Mouse (Mus musculus) MEL (cell line): ENCODE data around the gene Tnnt2. TPM values are rescaled to one million over a fixed set of nuclear protein-coding genes. Genes with fewer than 3 reads are reported as not detected.
A peak's percentile ranks its signal among the peaks of the same experiment; 100 is the strongest.

Source experiments
- DNase-seq: peaks from one replicate; pipeline ENCODE4 v3.0.0; 2011; ENCODE audit warnings: low read depth, low spot score
- H3K27ac ChIP-seq: 2 replicates; pipeline ENCODE4 v1.5.1; 2012; ENCODE audit warnings: low read depth, mild to moderate bottlenecking, control low read depth, low read length, moderate library complexity; ENCODE audit not compliant: control insufficient read depth
- H3K27me3 ChIP-seq, 2 experiments: fragments of 150-350 bp in 1 of 2; sonication (generic) in 1 of 2; 2 replicates each; pipeline ENCODE4 v1.6.1; 2012; ENCODE audit warnings: low read length in 2 of 2, mild to moderate bottlenecking in 2 of 2, improper control_type of control experiment in 1 of 2, moderate library complexity in 1 of 2; ENCODE audit not compliant: insufficient read depth in 2 of 2, control insufficient read depth in 1 of 2
- H3K36me3 ChIP-seq, 2 experiments: 2 replicates each; pipeline ENCODE4 v1.6.1; 2012 to 2014; ENCODE audit warnings: low read length in 2 of 2, improper control_type of control experiment in 1 of 2, inconsistent platforms in 1 of 2, mild to moderate bottlenecking in 1 of 2; ENCODE audit not compliant: insufficient read depth in 2 of 2, control insufficient read depth in 1 of 2
- H3K4me1 ChIP-seq, 2 experiments: fragments of 150-350 bp in 1 of 2; sonication (generic) in 1 of 2; 2 replicates each; pipeline ENCODE4 v1.6.1; 2012; ENCODE audit warnings: low read length in 2 of 2, improper control_type of control experiment in 1 of 2, mild to moderate bottlenecking in 1 of 2; ENCODE audit not compliant: insufficient read depth in 2 of 2, control insufficient read depth in 1 of 2
- H3K4me3 ChIP-seq, 2 experiments: fragments of 150-350 bp in 1 of 2; sonication (generic) in 1 of 2; 2 replicates each; pipeline ENCODE4 v1.5.1; 2012; ENCODE audit warnings: low read depth in 2 of 2, low read length in 2 of 2, mild to moderate bottlenecking in 2 of 2, moderate library complexity in 2 of 2, control low read depth in 1 of 2, improper control_type of control experiment in 1 of 2; ENCODE audit not compliant: control insufficient read depth in 1 of 2, insufficient read depth in 1 of 2
- H3K79me2 ChIP-seq: 2 replicates; pipeline ENCODE4 v1.6.1; 2012; ENCODE audit warnings: mild to moderate bottlenecking, low read length, moderate library complexity; ENCODE audit not compliant: control insufficient read depth, poor library complexity, insufficient read depth
- H3K9ac ChIP-seq: 2 replicates; pipeline ENCODE4 v1.6.1; 2012; ENCODE audit warnings: low read depth, mild to moderate bottlenecking, control low read depth, low read length, moderate library complexity; ENCODE audit not compliant: control insufficient read depth, poor library complexity, severe bottlenecking
- H3K9me3 ChIP-seq: fragments of 150-350 bp; sonication (generic); replicated peaks from 2 replicates; pipeline ENCODE4 v1.6.1; 2012; ENCODE audit warnings: mild to moderate bottlenecking, low read length, improper control_type of control experiment, moderate library complexity; ENCODE audit not compliant: insufficient read depth
- BHLHE40 ChIP-seq: IDR thresholded peaks from 2 replicates; pipeline ENCODE4 v1.6.1; 2012; ENCODE audit warnings: low read depth, mild to moderate bottlenecking, inconsistent platforms, low read length, improper control_type of control experiment, borderline replicate concordance
- CHD1 ChIP-seq: IDR thresholded peaks from 2 replicates; pipeline ENCODE4 v1.6.1; 2012; ENCODE audit warnings: low read depth, mild to moderate bottlenecking, inconsistent platforms, low read length, improper control_type of control experiment
- E2F4 ChIP-seq: IDR thresholded peaks from 2 replicates; pipeline ENCODE4 v1.6.1; 2011; ENCODE audit warnings: low read depth, low read length, improper control_type of control experiment, borderline replicate concordance
- GABPA ChIP-seq: IDR thresholded peaks from 2 replicates; pipeline ENCODE4 v1.6.1; 2012; ENCODE audit warnings: low read depth, mild to moderate bottlenecking, inconsistent platforms, low read length, improper control_type of control experiment, moderate library complexity
- GATA1 ChIP-seq: IDR thresholded peaks from 2 replicates; pipeline ENCODE4 v1.6.1; 2011; ENCODE audit warnings: low read depth, low read length, improper control_type of control experiment
- MAFK ChIP-seq: IDR thresholded peaks from 2 replicates; pipeline ENCODE4 v1.6.1; 2011; ENCODE audit warnings: low read depth, mild to moderate bottlenecking, low read length, improper control_type of control experiment, borderline replicate concordance
- MAZ ChIP-seq: IDR thresholded peaks from 2 replicates; pipeline ENCODE4 v1.6.1; 2012; ENCODE audit warnings: low read depth, mild to moderate bottlenecking, inconsistent platforms, low read length, improper control_type of control experiment
- MXI1 ChIP-seq: IDR thresholded peaks from 2 replicates; pipeline ENCODE4 v1.6.1; 2011; ENCODE audit warnings: mild to moderate bottlenecking, low read depth, low read length, improper control_type of control experiment
- MYB ChIP-seq: IDR thresholded peaks from 2 replicates; pipeline ENCODE4 v1.6.1; 2011; ENCODE audit warnings: mild to moderate bottlenecking, low read depth, low read length, improper control_type of control experiment
- NRF1 ChIP-seq: IDR thresholded peaks from 2 replicates; pipeline ENCODE4 v1.6.1; 2014; ENCODE audit warnings: low read depth, mild to moderate bottlenecking, inconsistent platforms, low read length, improper control_type of control experiment, moderate library complexity; ENCODE audit not compliant: poor library complexity, insufficient read depth, severe bottlenecking
- POLR2A ChIP-seq, 2 experiments: IDR thresholded peaks; 2 replicates each; pipeline ENCODE4 v1.6.1; 2011 to 2012; ENCODE audit warnings: low read length in 2 of 2, mild to moderate bottlenecking in 2 of 2, control low read depth in 1 of 2, improper control_type of control experiment in 1 of 2, low read depth in 1 of 2, moderate library complexity in 1 of 2; ENCODE audit not compliant: control insufficient read depth in 1 of 2, insufficient read depth in 1 of 2, poor library complexity in 1 of 2
- POLR2AphosphoS2 ChIP-seq: IDR thresholded peaks from 2 replicates; pipeline ENCODE4 v1.6.1; 2011; ENCODE audit warnings: low read length, improper control_type of control experiment
- RAD21 ChIP-seq: IDR thresholded peaks from 2 replicates; pipeline ENCODE4 v1.6.1; 2011; ENCODE audit warnings: mild to moderate bottlenecking, low read depth, low read length, improper control_type of control experiment
- SIN3A ChIP-seq: IDR thresholded peaks from 2 replicates; pipeline ENCODE4 v1.6.1; 2012; ENCODE audit warnings: low read length, improper control_type of control experiment, inconsistent platforms
- SMC3 ChIP-seq: IDR thresholded peaks from 2 replicates; pipeline ENCODE4 v1.6.1; 2011; ENCODE audit warnings: low read depth, low read length, improper control_type of control experiment
- TAL1 ChIP-seq: IDR thresholded peaks from 2 replicates; pipeline ENCODE4 v1.6.1; 2012; ENCODE audit warnings: mild to moderate bottlenecking, inconsistent platforms, low read length, moderate library complexity, mixed read lengths
- TBP ChIP-seq: IDR thresholded peaks from 2 replicates; pipeline ENCODE4 v1.8.0; 2011; ENCODE audit warnings: low read depth, low read length, improper control_type of control experiment
- TCF12 ChIP-seq: IDR thresholded peaks from 2 replicates; pipeline ENCODE4 v1.6.1; 2014; ENCODE audit warnings: low read depth, mild to moderate bottlenecking, inconsistent platforms, low read length, improper control_type of control experiment, moderate library complexity
- UBTF ChIP-seq: IDR thresholded peaks from 2 replicates; pipeline ENCODE4 v1.6.1; 2012; ENCODE audit warnings: low read depth, mild to moderate bottlenecking, inconsistent platforms, low read length, improper control_type of control experiment, moderate library complexity, borderline replicate concordance; ENCODE audit not compliant: insufficient read depth
- USF2 ChIP-seq, 2 experiments: IDR thresholded peaks; 2 replicates each; pipeline ENCODE4 v1.6.1; 2011 to 2012; ENCODE audit warnings: improper control_type of control experiment in 2 of 2, low read length in 2 of 2, borderline replicate concordance in 1 of 2, inconsistent platforms in 1 of 2, low read depth in 1 of 2, mild to moderate bottlenecking in 1 of 2; ENCODE audit not compliant: insufficient read depth in 1 of 2
- ZC3H11A ChIP-seq: IDR thresholded peaks from 2 replicates; pipeline ENCODE4 v1.6.1; 2012; ENCODE audit warnings: low read depth, mild to moderate bottlenecking, inconsistent platforms, low read length, improper control_type of control experiment
- ZKSCAN1 ChIP-seq: IDR thresholded peaks from 2 replicates; pipeline ENCODE4 v1.6.1; 2012; ENCODE audit warnings: low read depth, mild to moderate bottlenecking, inconsistent platforms, low read length, improper control_type of control experiment, moderate library complexity
- ZNF384 ChIP-seq: IDR thresholded peaks from 2 replicates; pipeline ENCODE4 v1.6.1; 2012; ENCODE audit warnings: low read depth, mild to moderate bottlenecking, inconsistent platforms, low read length, improper control_type of control experiment
- polyA plus RNA-seq, 2 experiments: library from polyadenylated mRNA; stranded (reverse) in 1 of 2; unstranded in 1 of 2; fragments of >175 nt in 1 of 2; fragments of >200 nt in 1 of 2; gene quantifications; 2 replicates each; pipeline versions ENCODE4 v1.2.1 to v1.2.4; 2012; ENCODE audit warnings: low replicate concordance in 2 of 2, low read depth in 1 of 2; ENCODE audit not compliant: insufficient read length in 2 of 2, insufficient read depth in 1 of 2, missing spikeins in 1 of 2
- total RNA-seq: library from RNA; depleted of rRNA; stranded (reverse); fragments of 300-350 nt; gene quantifications from 2 replicates; pipeline ENCODE4 v1.2.3, GENCODE M21; 2012

Gene Tnnt2
- total and polyA plus RNA-seq, 3 experiments = not detected

GRCm38 (mm10) chr1:135847139-135847562, 11.0 kb downstream of the Tnnt2 start (continued):
- no peak for TF ChIP-seq USF2 (IDR thresholded peaks at IDR 0.05; ENCODE audit: borderline replicate concordance in 1 of 2, insufficient read depth in 1 of 2, low read depth in 1 of 2, low read length in 2 of 2)
- TF ChIP-seq SIN3A = no peak
- peak; percentile 54 for TF ChIP-seq SMC3
- TF ChIP-seq ZC3H11A = 0 out of 2 replicates have a peak, but pooled peaks have one; percentile 1
- no peak for TF ChIP-seq NRF1
- TF ChIP-seq UBTF = no peak
- no peak for TF ChIP-seq MAFK
- no peak for TF ChIP-seq CHD1

GRCm38 (mm10) chr1:135847611-135848351, 11.6 kb downstream of the Tnnt2 start:
- TF ChIP-seq TBP = no peak
- TF ChIP-seq POLR2A (IDR thresholded peaks at IDR 0.05; ENCODE audit: control insufficient read depth in 1 of 2, insufficient read depth in 1 of 2, low read depth in 1 of 2, low read length in 2 of 2, poor library complexity in 1 of 2) = no peak
- TF ChIP-seq ZC3H11A = no peak
- no peak for TF ChIP-seq TCF12
- TF ChIP-seq GATA1 = no peak
- TF ChIP-seq NRF1 = no peak
- TF ChIP-seq CHD1 = no peak
- no peak for TF ChIP-seq MAZ
- no peak for TF ChIP-seq RAD21
- TF ChIP-seq ZNF384 = no peak
- TF ChIP-seq GABPA = no peak
- TF ChIP-seq ZKSCAN1 = no peak
- no peak for TF ChIP-seq MAFK
- TF ChIP-seq BHLHE40 = no peak
- no peak for TF ChIP-seq POLR2AphosphoS2
- no peak for TF ChIP-seq TAL1
- TF ChIP-seq MYB = no peak
- no peak for TF ChIP-seq E2F4
- no peak for TF ChIP-seq MXI1
- Histone ChIP-seq H3K27me3 (peaks cover 0 to 1% of the 10 kb centered on the region in 2 experiments; a peak in 1 of 4 replicates), H3K27ac (no peak overlapping the region), H3K4me1 (peaks cover 0 to 8% of the 10 kb centered on the region in 2 experiments; a peak in 1 of 4 replicates), H3K9me3 (no peaks in the 10 kb centered on the region), H3K36me3 (peaks cover 0 to 3% of the 10 kb centered on the region in 2 experiments; a peak in 1 of 4 replicates), H3K9ac (no peak overlapping the region), H3K79me2 (no peaks in the 10 kb centered on the region), H3K4me3 (0 out of 4 replicates have a peak overlapping the region, but pooled peaks of 1 of the 2 experiments have one; percentile 11)
- peak; percentile 15 for DNase-seq
